Mouse (Mus musculus) erythroblast, embryonic 14.5 days (primary cell): Measurements from ENCODE around the gene Trh.

Experiments
- GATA1 ChIP-seq: IDR thresholded peaks from 2 replicates; pipeline ENCODE4 v1.6.1; 2012; ENCODE audit warnings: low read length, inconsistent platforms, mixed read lengths
- TAL1 ChIP-seq: IDR thresholded peaks from 3 replicates; pipeline ENCODE4 v1.6.1; 2012; ENCODE audit warnings: low read length, inconsistent platforms, mixed read lengths

- TF ChIP-seq TAL1 (peak; percentile 54; the same call in 2 of the 3 replicates), GATA1 (0 out of 2 replicates have a peak, but pooled peaks have one; percentile 17)
Observed at GRCm38 (mm10) chr6:92241178-92241906, 3.1 kb downstream of the Trh start.
